Mouse (Mus musculus): ENCODE results near the gene Bmi1. TPM values are rescaled to one million over a fixed set of nuclear protein-coding genes. Genes with fewer than 3 reads are reported as not detected.

Bmi1 gene
- polyA plus RNA-seq, 1 experiment from 2014 or later = 22.3 TPM

DNA sequence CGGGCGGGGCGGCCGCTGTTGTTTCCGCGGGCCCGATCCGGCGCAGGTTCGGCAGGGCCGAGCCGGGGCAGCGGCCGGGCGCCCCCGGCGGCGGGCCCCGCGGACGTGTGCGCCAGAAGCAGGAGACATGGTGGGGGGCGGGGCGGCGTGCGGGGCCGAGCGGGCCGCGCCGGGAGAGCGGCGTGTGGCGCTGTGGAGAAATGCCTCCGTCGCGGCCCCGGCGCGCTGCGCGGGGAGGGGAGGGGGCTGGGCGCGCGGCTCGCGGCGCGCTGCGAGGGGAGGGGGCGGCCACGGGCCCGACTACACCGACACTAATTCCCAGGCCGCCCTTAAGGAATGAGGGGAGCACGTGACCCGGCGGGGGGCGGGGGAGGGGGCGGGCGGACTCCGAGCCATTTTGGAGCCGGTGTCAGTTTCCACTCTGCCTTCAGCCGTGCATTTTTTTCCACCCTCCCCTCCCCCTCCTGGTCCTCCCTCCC lies 322 bp upstream of the Bmi1 start:
- Histone ChIP-seq H3K9me3 (replicated peaks) (no peaks in the 10 kb centered on the region), H3K4me1 (peaks cover 50% of the 10 kb centered on the region), H3K4me3 (peak overlapping the region; percentile 82), H3K27me3 (ENCODE audit: low read depth, poor library complexity, severe bottlenecking) (peaks cover 58% of the 10 kb centered on the region), H3K36me3 (no peaks in the 10 kb centered on the region), H3K27ac (peak overlapping the region; percentile 98)
- peak; percentile 98 for DNase-seq (ENCODE audit: low spot score)
- WGBS = 0% methylated on average over 37 of the region's 64 CpGs

DNA sequence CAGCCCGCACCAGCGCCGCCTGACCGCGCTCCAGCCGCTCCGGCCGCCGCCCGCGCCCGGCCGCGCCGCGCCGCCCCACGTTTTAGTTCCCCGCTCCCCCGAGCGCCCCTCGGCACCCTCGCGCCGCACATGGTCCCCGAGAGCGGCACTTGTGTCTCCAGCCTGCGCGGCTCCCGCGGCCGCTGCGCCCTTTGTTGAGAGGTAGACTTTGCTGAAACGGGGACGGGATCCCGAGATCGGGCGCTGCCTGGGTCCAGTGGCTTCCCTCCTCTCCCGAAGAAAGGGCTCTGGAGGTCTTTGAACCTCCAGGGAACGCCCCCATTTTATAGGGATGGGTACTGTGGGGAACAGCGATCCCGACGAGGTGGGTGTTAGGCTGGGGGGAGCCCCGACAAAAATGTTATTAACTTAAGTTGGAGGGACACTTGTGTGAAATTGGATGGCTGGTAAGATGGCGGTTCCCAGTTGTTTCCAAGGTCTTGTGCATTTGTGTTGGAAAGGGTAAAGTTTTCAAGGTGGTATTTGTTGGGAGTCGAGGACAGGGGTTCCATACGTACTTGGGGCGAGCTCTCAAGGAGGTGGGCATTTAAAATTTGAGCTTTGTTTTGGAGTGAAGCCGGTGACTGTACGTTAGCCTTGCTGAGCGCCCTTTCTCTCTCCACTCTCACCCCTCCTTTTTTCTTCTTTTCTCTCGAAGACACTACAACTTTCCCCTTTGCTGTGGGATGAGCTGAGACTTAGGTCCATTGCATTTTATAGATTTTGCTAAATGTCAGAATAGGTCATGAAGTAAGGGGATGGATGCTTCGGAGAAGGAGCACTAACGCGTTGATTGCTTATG lies 1.0 kb downstream of the Bmi1 start:
- peaks cover 45% of the 10 kb centered on the region for H3K4me1 ChIP-seq
- peak overlapping the region; percentile 98 for H3K27ac ChIP-seq
- WGBS = 7% methylated on average over 55 of the region's 55 CpGs
- H3K9me3 ChIP-seq (replicated peaks) = no peaks in the 10 kb centered on the region
- peak; percentile 83 for DNase-seq (ENCODE audit: low spot score)
- H3K4me3 ChIP-seq = peak overlapping the region; percentile 82
- peaks cover 72% of the 10 kb centered on the region for H3K27me3 ChIP-seq (ENCODE audit: low read depth, poor library complexity, severe bottlenecking)
- H3K36me3 ChIP-seq = peaks cover 10% of the 10 kb centered on the region

DNA sequence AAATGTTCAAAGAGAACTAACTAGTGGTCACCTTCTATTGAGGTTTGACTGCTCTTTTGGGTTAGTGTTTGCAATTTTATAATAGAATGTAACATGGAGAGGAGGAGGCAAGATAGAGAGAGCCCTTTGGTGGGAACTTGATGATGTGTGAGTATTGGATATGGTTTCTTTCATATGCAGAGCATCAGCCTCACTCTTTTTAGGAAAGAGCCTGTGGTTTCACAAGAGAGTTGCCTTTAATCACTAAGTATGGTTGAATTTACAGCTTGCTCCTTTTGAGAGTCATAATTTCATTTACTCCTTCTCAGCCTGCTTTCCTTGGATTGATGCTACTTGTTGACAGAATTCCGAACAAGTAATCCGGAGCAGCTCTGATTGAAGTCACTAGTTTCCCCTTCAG lies 2.9 kb downstream of the Bmi1 start:
- H3K4me1 ChIP-seq = peaks cover 31% of the 10 kb centered on the region
- H3K27me3 ChIP-seq (ENCODE audit: low read depth, poor library complexity, severe bottlenecking) = peaks cover 79% of the 10 kb centered on the region
- no peaks in the 10 kb centered on the region for H3K9me3 ChIP-seq (replicated peaks)
- H3K4me3 ChIP-seq = no peak overlapping the region
- WGBS = 8% methylated on average over 2 of the region's 2 CpGs
- DNase-seq (ENCODE audit: low spot score) = no peak
- H3K36me3 ChIP-seq = peaks cover 27% of the 10 kb centered on the region
- H3K27ac ChIP-seq = no peak overlapping the region

DNA sequence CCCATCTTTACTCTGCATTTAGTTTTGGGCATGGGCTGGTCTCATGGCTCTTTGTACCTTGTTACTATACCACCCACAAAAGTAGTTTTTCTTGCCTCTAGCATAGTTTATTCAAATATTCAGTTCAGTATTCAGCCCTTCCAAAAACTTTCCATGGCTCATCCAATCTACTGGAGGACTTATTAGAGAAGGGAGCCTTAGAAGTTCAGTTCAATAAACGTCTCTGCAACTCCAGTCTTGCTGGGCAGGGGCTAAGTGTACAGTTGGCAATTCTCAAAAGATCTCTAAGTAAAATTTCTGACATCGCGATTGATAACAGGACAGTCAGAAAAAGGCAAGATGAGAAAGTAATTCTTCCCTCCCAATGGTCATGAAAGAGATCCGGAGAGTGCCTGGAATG lies 3.7 kb downstream of the Bmi1 start:
- Histone ChIP-seq H3K9me3 (replicated peaks) (no peaks in the 10 kb centered on the region), H3K36me3 (peaks cover 27% of the 10 kb centered on the region), H3K4me3 (peak overlapping the region; percentile 56), H3K4me1 (peaks cover 31% of the 10 kb centered on the region), H3K27me3 (ENCODE audit: low read depth, poor library complexity, severe bottlenecking) (peaks cover 79% of the 10 kb centered on the region), H3K27ac (0 out of 2 replicates have a peak overlapping the region, but pooled peaks have one; percentile 56)
- WGBS = 2% methylated on average over 4 of the region's 4 CpGs
- DNase-seq (ENCODE audit: low spot score) = no peak

DNA sequence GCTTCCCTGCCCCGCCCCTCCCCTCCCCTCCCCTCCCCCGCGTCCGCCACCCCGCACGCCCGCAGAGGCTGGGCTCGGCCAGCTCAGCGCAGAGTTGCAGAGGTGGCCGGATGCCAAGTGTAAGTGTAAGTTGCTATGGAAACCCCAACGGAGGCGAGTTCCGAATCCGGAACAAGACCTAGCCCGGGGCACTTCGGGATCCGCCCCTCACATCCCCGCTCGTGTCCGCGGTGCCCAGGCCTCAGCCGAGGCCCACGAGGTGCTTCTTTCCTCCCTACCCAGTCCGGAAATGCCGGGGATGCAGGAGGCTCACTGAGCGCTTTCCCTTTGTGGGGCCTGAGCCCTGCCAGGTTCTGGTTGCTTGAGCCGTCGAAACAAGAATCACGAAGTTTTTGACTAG lies 4.1 kb downstream of the Bmi1 start:
- no peaks in the 10 kb centered on the region for H3K9me3 ChIP-seq (replicated peaks)
- WGBS = under 1% methylated on average over 27 of the region's 29 CpGs
- peak overlapping the region; percentile 56; the same call in 1 of the 2 replicates for H3K27ac ChIP-seq
- peaks cover 80% of the 10 kb centered on the region for H3K27me3 ChIP-seq (ENCODE audit: low read depth, poor library complexity, severe bottlenecking)
- peaks cover 27% of the 10 kb centered on the region for H3K36me3 ChIP-seq
- peak overlapping the region; percentile 56 for H3K4me3 ChIP-seq
- peak; percentile 72 for DNase-seq (ENCODE audit: low spot score)
- H3K4me1 ChIP-seq = peaks cover 26% of the 10 kb centered on the region

DNA sequence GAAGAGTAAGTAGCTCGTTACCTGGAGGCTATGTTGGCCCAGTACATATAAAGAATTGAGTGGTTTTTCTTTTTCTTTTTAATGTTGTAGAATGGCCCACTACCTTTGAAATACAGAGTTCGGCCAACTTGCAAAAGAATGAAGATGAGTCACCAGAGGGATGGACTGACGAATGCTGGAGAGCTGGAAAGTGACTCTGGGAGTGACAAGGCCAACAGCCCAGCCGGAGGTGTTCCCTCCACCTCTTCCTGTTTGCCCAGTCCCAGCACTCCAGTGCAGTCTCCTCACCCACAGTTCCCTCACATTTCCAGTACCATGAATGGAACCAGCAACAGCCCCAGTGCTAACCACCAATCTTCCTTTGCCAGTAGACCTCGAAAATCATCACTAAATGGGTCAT lies 7.2 kb downstream of the Bmi1 start:
- 40% methylated on average over 5 of the region's 5 CpGs for WGBS
- Histone ChIP-seq H3K9me3 (replicated peaks) (no peaks in the 10 kb centered on the region), H3K27me3 (ENCODE audit: low read depth, poor library complexity, severe bottlenecking) (peaks cover 100% of the 10 kb centered on the region)

DNA sequence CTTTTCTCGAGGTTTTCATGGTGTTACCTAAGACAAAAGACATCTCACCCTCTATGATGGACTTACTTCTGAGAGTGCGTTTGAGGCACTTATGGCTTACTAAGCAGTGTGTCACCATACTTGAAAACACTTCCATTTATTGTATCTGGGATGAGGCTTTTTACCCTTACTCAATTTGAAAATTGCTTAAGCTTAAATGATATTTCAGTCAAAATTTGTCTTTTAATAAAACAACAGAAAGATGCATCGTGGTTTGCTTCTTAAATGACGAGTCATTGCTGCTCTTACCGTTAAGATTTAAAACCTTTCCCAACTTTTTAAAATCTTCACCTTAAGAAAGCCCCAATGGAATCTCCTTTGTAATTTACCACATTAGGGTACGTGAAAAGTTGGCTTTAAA lies 9.6 kb downstream of the Bmi1 start:
- H3K27ac ChIP-seq = no peak overlapping the region
- peaks cover 21% of the 10 kb centered on the region for H3K4me1 ChIP-seq
- peaks cover 27% of the 10 kb centered on the region for H3K36me3 ChIP-seq
- H3K9me3 ChIP-seq (replicated peaks) = no peaks in the 10 kb centered on the region
- no peak for DNase-seq (ENCODE audit: low spot score)
- H3K27me3 ChIP-seq (ENCODE audit: low read depth, poor library complexity, severe bottlenecking) = peaks cover 100% of the 10 kb centered on the region
- H3K4me3 ChIP-seq = no peak overlapping the region
- WGBS = 2% methylated on average over 6 of the region's 6 CpGs

More for the DNA sequence above, 7.2 kb downstream of the Bmi1 start:
- Histone ChIP-seq H3K27ac (no peak overlapping the region), H3K36me3 (peaks cover 27% of the 10 kb centered on the region), H3K4me1 (peaks cover 22% of the 10 kb centered on the region), H3K4me3 (no peak overlapping the region)
- no peak for DNase-seq (ENCODE audit: low spot score)

DNA sequence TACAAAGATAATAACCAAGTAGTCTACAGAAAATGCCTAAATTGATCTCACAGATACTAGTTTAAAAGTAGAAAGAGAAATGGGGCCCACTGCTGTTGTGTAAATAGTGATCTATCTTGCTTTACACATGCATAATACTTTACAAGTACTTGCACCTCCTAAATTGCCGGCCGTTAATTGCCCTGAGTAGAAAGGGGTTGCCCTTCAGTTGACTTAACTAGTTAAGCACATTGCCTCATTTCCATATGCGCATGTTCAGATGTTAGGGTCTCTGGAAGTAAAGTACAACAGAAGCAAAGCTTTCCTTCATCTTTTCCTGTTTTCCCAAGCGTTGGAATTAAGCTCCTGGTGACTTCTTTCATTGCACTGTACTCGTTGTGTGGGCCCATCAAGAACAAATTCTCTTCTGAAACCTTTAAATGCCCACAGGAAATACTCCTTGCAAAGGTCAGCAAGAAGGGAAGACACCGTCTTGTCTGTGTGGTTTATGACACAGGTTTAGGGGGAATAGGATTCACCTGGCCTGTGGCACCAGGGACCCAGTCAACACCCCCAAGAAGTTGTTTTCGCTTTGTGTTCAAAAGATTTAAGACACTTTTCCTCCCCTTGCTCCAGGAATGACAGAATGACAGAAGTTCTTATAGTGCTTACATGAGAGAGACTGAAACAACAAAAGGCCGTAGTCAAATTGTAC lies 10.2 kb downstream of the Bmi1 start:
- no peak for DNase-seq (ENCODE audit: low spot score)
- 3% methylated on average over 8 of the region's 8 CpGs for WGBS
- peaks cover 20% of the 10 kb centered on the region for H3K4me1 ChIP-seq
- peaks cover 26% of the 10 kb centered on the region for H3K36me3 ChIP-seq
- H3K27ac ChIP-seq = no peak overlapping the region
- peaks cover 100% of the 10 kb centered on the region for H3K27me3 ChIP-seq (ENCODE audit: low read depth, poor library complexity, severe bottlenecking)
- H3K9me3 ChIP-seq (replicated peaks) = no peaks in the 10 kb centered on the region
- no peak overlapping the region for H3K4me3 ChIP-seq

DNA sequence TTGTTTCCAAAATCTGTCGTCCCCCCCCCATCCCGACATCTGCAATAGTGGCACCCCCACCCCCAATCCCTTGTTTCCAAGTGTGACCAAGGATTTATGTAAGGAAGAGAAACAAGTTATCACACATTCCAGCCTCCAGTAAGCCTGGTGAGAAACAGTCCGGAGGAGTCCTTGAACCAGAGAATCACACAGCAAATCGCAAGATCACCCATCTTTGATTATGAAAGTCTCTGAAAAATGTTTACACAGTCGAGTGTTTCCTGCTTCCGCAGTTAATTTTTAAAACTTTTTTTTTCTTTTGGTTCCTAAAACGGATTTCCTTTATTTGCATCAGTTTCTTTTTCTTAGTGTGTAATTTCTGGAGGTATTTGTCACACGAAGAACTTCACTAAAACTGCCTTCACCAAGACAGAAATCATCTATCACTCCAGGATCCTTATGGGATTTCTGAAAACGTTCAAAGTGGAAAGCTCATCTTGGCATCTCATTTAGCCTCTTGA lies 10.9 kb downstream of the Bmi1 start:
- no peak for DNase-seq (ENCODE audit: low spot score)
- Histone ChIP-seq H3K36me3 (peaks cover 19% of the 10 kb centered on the region), H3K4me1 (peaks cover 20% of the 10 kb centered on the region), H3K27me3 (ENCODE audit: low read depth, poor library complexity, severe bottlenecking) (peaks cover 100% of the 10 kb centered on the region), H3K27ac (no peak overlapping the region), H3K9me3 (replicated peaks) (no peaks in the 10 kb centered on the region), H3K4me3 (no peak overlapping the region)
- 3% methylated on average over 9 of the region's 9 CpGs for WGBS

DNA sequence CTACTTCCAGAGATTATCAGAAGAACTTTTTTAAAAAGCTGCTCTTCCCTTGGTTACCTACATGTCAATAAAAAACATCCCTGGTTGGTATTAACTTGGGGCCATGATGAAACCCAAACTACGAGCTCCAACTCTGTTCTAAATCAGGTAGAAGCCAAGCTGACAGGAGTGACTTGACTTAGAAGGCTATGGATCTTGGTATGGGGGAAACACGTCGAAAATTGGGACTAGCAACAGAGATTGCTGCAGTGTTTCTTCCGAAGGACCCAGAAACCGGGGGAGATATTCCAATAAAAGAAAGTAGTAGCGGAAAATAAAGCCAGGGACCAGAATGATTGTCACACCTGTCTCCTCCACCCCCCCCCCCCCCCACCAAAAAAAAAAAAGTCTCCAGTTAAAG lies 11.5 kb downstream of the Bmi1 start:
- Histone ChIP-seq H3K9me3 (replicated peaks) (no peaks in the 10 kb centered on the region), H3K27me3 (ENCODE audit: low read depth, poor library complexity, severe bottlenecking) (peaks cover 100% of the 10 kb centered on the region), H3K27ac (no peak overlapping the region; the same call in 1 of the 2 replicates), H3K36me3 (peaks cover 13% of the 10 kb centered on the region), H3K4me3 (peak overlapping the region; percentile 59), H3K4me1 (peaks cover 20% of the 10 kb centered on the region)
- DNase-seq (ENCODE audit: low spot score) = peak; percentile 39
- WGBS = 3% methylated on average over 6 of the region's 6 CpGs

DNA sequence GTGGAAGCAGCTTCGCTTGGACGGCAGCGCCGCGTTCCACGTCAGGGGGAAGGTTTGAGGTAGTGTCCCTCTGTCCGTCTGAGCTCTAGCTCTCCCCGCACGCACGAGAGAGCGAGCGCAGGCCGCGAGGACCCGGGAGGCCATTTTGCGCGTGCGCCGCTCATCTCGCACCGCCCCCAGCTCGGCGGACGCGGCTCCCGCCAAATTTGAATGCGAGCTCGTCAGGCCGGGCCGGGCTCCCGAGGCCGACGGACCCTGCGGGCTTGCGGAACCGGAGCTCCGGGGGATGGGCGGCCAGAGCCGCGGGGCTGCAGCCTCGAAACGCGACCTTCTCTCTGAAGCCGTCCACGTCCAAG lies 11.9 kb downstream of the Bmi1 start:
- Histone ChIP-seq H3K36me3 (peaks cover 9% of the 10 kb centered on the region), H3K27me3 (ENCODE audit: low read depth, poor library complexity, severe bottlenecking) (peaks cover 99% of the 10 kb centered on the region), H3K4me1 (peaks cover 20% of the 10 kb centered on the region), H3K4me3 (peak overlapping the region; percentile 59), H3K9me3 (replicated peaks) (no peaks in the 10 kb centered on the region), H3K27ac (peak overlapping the region; percentile 84)
- WGBS = under 1% methylated on average over 45 of the region's 45 CpGs
- DNase-seq (ENCODE audit: low spot score) = peak; percentile 82

DNA sequence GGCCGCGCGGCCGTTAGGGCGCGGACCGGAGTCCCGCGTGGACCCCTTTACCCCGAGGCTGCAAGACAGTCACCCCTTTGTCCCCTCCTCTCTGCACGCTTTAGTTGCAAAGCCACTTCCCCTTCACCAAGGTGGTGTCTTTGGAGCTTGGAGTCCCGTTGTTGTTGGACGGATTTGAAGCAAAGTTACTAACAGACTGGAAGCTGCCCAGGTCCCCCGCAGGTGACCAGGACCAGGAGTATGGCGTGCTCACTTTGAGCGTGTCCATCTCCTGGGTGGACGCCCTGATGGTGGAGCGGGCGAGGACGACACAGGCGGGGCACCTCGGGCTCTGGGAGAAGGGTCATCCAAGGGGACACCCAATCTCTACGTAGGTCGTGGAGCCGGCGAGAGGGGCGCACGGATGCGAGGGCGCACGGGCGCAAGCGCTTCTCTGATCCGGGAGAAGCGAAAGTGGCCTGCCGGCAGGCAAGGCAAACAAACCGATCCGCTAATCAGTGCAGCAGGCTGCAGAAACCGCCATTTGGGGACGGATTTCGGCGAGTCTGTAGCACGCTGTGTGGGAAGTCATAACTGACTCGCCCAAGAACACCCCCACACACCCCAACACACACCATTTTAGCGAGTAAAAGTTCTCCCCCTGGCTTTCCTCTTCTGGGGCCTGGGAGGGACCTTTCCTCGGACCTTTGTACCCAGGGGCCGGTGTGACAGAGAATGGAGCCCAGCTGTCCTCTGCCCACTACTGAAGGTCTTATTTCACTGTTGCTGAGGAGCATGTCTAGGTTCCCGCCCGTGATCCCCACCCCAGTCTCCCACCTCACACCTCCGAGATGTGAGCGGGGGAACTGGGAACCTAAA lies 12.5 kb downstream of the Bmi1 start:
- peak overlapping the region; percentile 84 for H3K27ac ChIP-seq
- DNase-seq (ENCODE audit: low spot score) = peak; percentile 79
- H3K4me1 ChIP-seq = peaks cover 22% of the 10 kb centered on the region
- peaks cover 93% of the 10 kb centered on the region for H3K27me3 ChIP-seq (ENCODE audit: low read depth, poor library complexity, severe bottlenecking)
- peaks cover 3% of the 10 kb centered on the region for H3K36me3 ChIP-seq
- no peaks in the 10 kb centered on the region for H3K9me3 ChIP-seq (replicated peaks)
- WGBS = under 1% methylated on average over 51 of the region's 51 CpGs
- peak overlapping the region; percentile 59 for H3K4me3 ChIP-seq

Measured in limb, embryonic 10.5 days (tissue).